Mouse (Mus musculus): Measurements from ENCODE around the gene Sgcg. TPM values are rescaled to one million over a fixed set of nuclear protein-coding genes. Genes with fewer than 3 reads are reported as not detected.
A peak's percentile ranks its signal among the peaks of the same experiment; 100 is the strongest.

The Sgcg gene
- not detected in 2 replicates for polyA plus RNA-seq (2012; ENCODE audit: insufficient read depth, insufficient read length, low replicate concordance, missing spikeins)

GRCm38 (mm10) chr14:61258352-61258751 lies at the start of gene Sgcg:
TSS of gene Sgcg (minus strand) at chr14:61258490.
- Histone ChIP-seq H3K4me3 (ENCODE audit: insufficient read depth, low read depth, low read length) (no peak within 1 kb of the TSS), H3K27ac (ENCODE audit: insufficient read depth, low read depth, low read length) (no peak within 1 kb of the TSS), H3K4me1 (ENCODE audit: control insufficient read depth, insufficient read depth, low read length) (peaks cover 4% of the 10 kb centered on the region; the same call in 1 of the 2 replicates)
- TF ChIP-seq CTCF (IDR thresholded peaks at IDR 0.05; ENCODE audit: insufficient read depth, low read depth, low read length): no peak
- TF ChIP-seq POLR2A (IDR thresholded peaks at IDR 0.05; ENCODE audit: insufficient read depth, low read depth, low read length): no peak
- WGBS: 35% methylated on average over 11 of the region's 11 CpGs

GRCm38 (mm10) chr14:61303969-61304609 lies 45.8 kb upstream of the Sgcg start:
- H3K4me1 ChIP-seq (ENCODE audit: control insufficient read depth, insufficient read depth, low read length): no peaks in the 10 kb centered on the region
- TF ChIP-seq CTCF (IDR thresholded peaks at IDR 0.05; ENCODE audit: insufficient read depth, low read depth, low read length): no peak
- TF ChIP-seq POLR2A (IDR thresholded peaks at IDR 0.05; ENCODE audit: insufficient read depth, low read depth, low read length): no peak
- H3K27ac ChIP-seq (ENCODE audit: insufficient read depth, low read depth, low read length): no peak overlapping the region
- WGBS: 85% methylated on average over 4 of the region's 4 CpGs
- no peak overlapping the region for H3K4me3 ChIP-seq (ENCODE audit: insufficient read depth, low read depth, low read length)

DNA sequence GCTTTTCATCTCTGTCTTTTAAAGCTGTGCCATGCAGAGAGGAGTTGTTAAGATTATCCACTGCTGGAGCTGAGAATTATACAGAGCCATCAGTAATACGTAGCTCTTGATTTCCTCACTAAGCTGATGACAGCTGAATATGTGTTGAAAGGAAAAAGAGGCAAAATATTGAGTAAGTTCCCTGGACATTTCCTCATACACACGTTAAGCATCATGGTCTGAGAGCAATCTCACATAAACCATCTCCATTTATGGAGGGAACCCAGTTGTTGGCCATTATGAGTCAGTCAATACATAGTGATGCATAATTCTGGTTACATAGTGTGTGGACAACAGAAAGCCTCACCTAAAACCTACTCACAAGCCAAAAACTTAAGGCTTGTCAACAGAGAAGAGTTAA lies 44.1 kb upstream of the Sgcg start:
- H3K27ac ChIP-seq (ENCODE audit: insufficient read depth, low read depth, low read length): no peak overlapping the region
- H3K4me1 ChIP-seq (ENCODE audit: control insufficient read depth, insufficient read depth, low read length): no peaks in the 10 kb centered on the region
- WGBS: 84% methylated on average over 2 of the region's 2 CpGs
- H3K4me3 ChIP-seq (ENCODE audit: insufficient read depth, low read depth, low read length): no peak overlapping the region
- no peak for TF ChIP-seq POLR2A (IDR thresholded peaks at IDR 0.05; ENCODE audit: insufficient read depth, low read depth, low read length)
- TF ChIP-seq CTCF (IDR thresholded peaks at IDR 0.05; ENCODE audit: insufficient read depth, low read depth, low read length): no peak

- no peaks in the 10 kb centered on the region for H3K4me1 ChIP-seq (ENCODE audit: control insufficient read depth, insufficient read depth, low read length)
- H3K4me3 ChIP-seq (ENCODE audit: insufficient read depth, low read depth, low read length): no peak overlapping the region
- WGBS: 32% methylated on average over 2 of the region's 2 CpGs
- no peak overlapping the region for H3K27ac ChIP-seq (ENCODE audit: insufficient read depth, low read depth, low read length)
- TF ChIP-seq CTCF (IDR thresholded peaks at IDR 0.05; ENCODE audit: insufficient read depth, low read depth, low read length): no peak
- no peak for TF ChIP-seq POLR2A (IDR thresholded peaks at IDR 0.05; ENCODE audit: insufficient read depth, low read depth, low read length)
These were observed 43.0 kb upstream of the Sgcg start for GRCm38 (mm10) chr14:61301323-61301722.

DNA sequence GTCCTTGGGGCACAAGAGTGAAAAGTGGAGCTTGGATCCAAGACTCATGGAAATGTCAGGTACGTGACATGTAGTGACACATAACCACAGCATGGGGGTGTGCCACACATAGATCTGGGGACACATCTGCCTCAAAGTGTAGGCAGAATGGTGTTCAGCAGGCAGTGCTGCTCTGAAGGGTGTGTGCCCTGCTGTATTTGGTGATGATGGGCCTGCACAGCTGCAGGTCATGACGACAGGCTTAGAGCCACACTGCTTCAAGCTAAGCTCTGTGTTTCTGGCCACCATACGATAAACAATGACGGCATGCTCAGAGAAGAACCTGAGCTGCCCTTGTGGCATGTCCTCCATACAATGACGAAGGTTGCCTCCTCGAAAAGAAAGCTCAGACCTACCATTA lies 41.5 kb upstream of the Sgcg start:
- WGBS: 93% methylated on average over 6 of the region's 6 CpGs
- H3K4me1 ChIP-seq (ENCODE audit: control insufficient read depth, insufficient read depth, low read length): no peaks in the 10 kb centered on the region
- H3K27ac ChIP-seq (ENCODE audit: insufficient read depth, low read depth, low read length): no peak overlapping the region
- no peak overlapping the region for H3K4me3 ChIP-seq (ENCODE audit: insufficient read depth, low read depth, low read length)
- TF ChIP-seq POLR2A (IDR thresholded peaks at IDR 0.05; ENCODE audit: insufficient read depth, low read depth, low read length) (no peak), CTCF (IDR thresholded peaks at IDR 0.05; ENCODE audit: insufficient read depth, low read depth, low read length) (no peak)

DNA sequence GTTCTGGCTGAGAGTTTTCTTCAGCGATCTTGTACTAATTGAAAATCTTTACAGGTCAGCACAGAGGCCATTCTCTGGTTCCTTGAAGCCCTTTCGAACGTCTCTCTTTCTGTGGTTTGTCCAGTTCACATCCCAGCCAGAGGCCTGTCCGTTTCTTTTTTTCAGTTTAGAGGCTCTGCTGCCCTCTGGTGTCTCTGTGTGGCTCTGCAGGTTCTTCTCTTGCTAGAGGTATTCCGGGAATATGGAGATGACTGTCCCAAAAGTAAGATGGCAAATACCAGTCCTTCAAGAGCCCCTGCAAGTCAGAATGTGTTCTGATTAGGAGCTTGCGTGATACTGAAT lies 36.4 kb upstream of the Sgcg start:
- 14% methylated on average over 6 of the region's 6 CpGs for WGBS
- TF ChIP-seq POLR2A (IDR thresholded peaks at IDR 0.05; ENCODE audit: insufficient read depth, low read depth, low read length) (no peak), CTCF (IDR thresholded peaks at IDR 0.05; ENCODE audit: insufficient read depth, low read depth, low read length) (no peak)
- H3K4me3 ChIP-seq (ENCODE audit: insufficient read depth, low read depth, low read length): no peak overlapping the region
- no peaks in the 10 kb centered on the region for H3K4me1 ChIP-seq (ENCODE audit: control insufficient read depth, insufficient read depth, low read length)
- H3K27ac ChIP-seq (ENCODE audit: insufficient read depth, low read depth, low read length): no peak overlapping the region

DNA sequence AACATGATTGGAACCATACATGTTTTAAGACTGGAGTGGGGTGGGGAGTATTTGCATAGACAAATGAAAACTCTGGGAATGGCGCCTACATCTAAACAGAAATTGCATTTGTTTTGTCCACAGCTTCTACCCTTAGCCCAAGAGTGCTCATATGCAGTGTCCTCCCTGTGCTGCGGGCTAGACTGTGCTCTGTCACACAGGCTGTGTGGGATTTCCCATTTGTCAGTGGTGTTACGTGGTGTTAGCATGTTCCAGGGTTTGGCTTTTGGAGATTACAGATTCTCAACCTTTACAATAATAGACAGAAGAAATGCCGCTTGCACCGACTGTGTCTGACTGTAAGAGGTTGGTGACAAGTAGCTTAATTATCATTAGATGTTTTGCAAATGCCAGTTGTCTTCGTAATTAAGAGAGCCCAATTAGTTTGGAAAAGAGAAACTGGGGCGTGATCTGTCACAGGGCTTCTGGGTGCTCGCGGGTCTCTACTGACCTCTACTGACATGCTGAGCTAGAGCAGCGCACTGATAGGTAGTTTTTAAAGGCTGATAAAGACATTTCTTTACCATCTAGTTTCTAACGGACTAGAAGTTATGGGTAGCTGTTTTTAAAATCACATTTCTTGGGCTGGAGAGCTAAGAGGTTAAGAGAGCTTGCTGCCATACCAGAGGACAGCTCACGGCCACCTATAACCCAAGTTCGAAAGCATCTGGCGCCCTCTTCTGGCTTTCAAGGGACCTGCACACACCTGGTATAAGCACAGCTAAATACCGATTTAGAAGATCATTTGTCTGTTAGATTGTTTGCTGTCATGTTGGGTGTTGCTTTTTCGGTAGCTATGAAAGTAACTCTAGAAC lies 35.8 kb upstream of the Sgcg start:
- H3K4me1 ChIP-seq (ENCODE audit: control insufficient read depth, insufficient read depth, low read length): no peaks in the 10 kb centered on the region
- TF ChIP-seq CTCF (IDR thresholded peaks at IDR 0.05; ENCODE audit: insufficient read depth, low read depth, low read length) (peak; percentile 58; the same call in 1 of the 2 replicates), POLR2A (IDR thresholded peaks at IDR 0.05; ENCODE audit: insufficient read depth, low read depth, low read length) (no peak)
- WGBS: 22% methylated on average over 16 of the region's 16 CpGs
- no peak overlapping the region for H3K27ac ChIP-seq (ENCODE audit: insufficient read depth, low read depth, low read length)
- H3K4me3 ChIP-seq (ENCODE audit: insufficient read depth, low read depth, low read length): no peak overlapping the region

GRCm38 (mm10) chr14:61290664-61291063 lies 32.4 kb upstream of the Sgcg start:
- TF ChIP-seq POLR2A (IDR thresholded peaks at IDR 0.05; ENCODE audit: insufficient read depth, low read depth, low read length) (no peak), CTCF (IDR thresholded peaks at IDR 0.05; ENCODE audit: insufficient read depth, low read depth, low read length) (no peak)
- 39% methylated on average over 3 of the region's 3 CpGs for WGBS
- no peak overlapping the region for H3K27ac ChIP-seq (ENCODE audit: insufficient read depth, low read depth, low read length)

GRCm38 (mm10) chr14:61288606-61289286 lies 30.5 kb upstream of the Sgcg start:
- Histone ChIP-seq H3K4me3 (ENCODE audit: insufficient read depth, low read depth, low read length) (no peak overlapping the region), H3K4me1 (ENCODE audit: control insufficient read depth, insufficient read depth, low read length) (no peaks in the 10 kb centered on the region), H3K27ac (ENCODE audit: insufficient read depth, low read depth, low read length) (no peak overlapping the region)
- TF ChIP-seq CTCF (IDR thresholded peaks at IDR 0.05; ENCODE audit: insufficient read depth, low read depth, low read length): no peak
- no peak for TF ChIP-seq POLR2A (IDR thresholded peaks at IDR 0.05; ENCODE audit: insufficient read depth, low read depth, low read length)
- WGBS: 70% methylated on average over 19 of the region's 19 CpGs

More at GRCm38 (mm10) chr14:61290664-61291063, 32.4 kb upstream of the Sgcg start:
- Histone ChIP-seq H3K4me1 (ENCODE audit: control insufficient read depth, insufficient read depth, low read length) (no peaks in the 10 kb centered on the region), H3K4me3 (ENCODE audit: insufficient read depth, low read depth, low read length) (no peak overlapping the region)

Data from olfactory bulb, adult 2 months (tissue).